Mouse (Mus musculus): ENCODE data around the gene Hdac7.

DNA sequence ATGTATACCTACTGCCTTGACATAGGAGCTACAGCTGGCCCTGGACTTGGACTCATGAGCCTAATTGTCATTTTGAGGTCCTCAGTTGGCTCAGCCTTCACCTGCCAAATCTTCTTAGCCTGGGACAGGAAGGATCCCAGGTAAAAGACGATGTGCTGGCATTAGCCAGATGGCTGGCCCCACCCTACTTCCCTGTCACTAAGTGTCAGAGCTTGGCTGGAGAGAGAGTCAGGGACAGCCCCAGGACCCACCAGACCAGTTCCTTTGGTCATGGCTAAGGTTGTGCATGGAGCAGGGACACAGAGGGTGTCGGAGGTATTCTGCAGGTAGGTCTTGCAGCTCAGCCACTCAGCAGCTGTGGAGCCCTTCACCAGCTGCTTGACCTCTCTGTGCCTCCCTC is 79.8 kb downstream of the Hdac7 start:
- TF ChIP-seq CTCF (conservative IDR thresholded peaks at IDR 0.05; ENCODE audit: low read length) (no peak), POU5F1 (IDR thresholded peaks at IDR 0.05; ENCODE audit: borderline replicate concordance, low read length) (no peak), NANOG (IDR thresholded peaks at IDR 0.05; ENCODE audit: borderline replicate concordance, low read length) (no peak)

Data from E14TG2a.4 (cell line).